Mouse (Mus musculus): ENCODE data around the gene Nrip1. TPM values are rescaled to one million over a fixed set of nuclear protein-coding genes. Genes with fewer than 3 reads are reported as not detected.

The Nrip1 gene
- total and polyA plus RNA-seq, 2 experiments from 2014 or later: 34.8 to 40.9 TPM

DNA sequence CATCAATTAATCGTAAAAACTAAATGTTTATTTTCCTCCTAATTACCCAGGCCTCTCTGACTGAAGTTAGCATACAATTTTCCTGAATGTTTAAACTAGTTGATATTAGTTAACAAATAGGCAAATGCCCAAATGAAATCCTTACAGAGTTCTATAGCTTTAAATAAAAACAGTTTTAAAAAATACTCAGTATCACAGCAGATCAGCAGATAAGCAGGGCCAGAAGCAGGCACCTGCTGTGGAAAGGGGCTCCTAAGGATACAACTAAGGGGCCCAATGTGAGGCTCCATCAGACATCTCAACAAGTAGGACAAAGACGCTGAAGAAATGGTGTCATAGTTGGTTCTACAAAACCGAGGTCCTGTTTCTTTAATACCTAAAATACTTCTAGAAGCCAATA, 58.0 kb downstream of the Nrip1 start:
- Histone ChIP-seq H3K36me3 (ENCODE audit: insufficient read depth) (no peaks in the 10 kb centered on the region), H3K27ac (ENCODE audit: low read depth, low read length) (no peak overlapping the region), H3K4me1 (ENCODE audit: insufficient read depth) (peaks cover 17% of the 10 kb centered on the region; the same call in 1 of the 2 replicates), H3K9me3 (ENCODE audit: low read length) (no peaks in the 10 kb centered on the region), H3K27me3 (ENCODE audit: insufficient read depth, low read length) (no peaks in the 10 kb centered on the region), H3K4me3 (ENCODE audit: low read depth, low read length) (no peak overlapping the region), H3K9ac (no peak overlapping the region), H3K4me2 (ENCODE audit: low read depth) (no peak overlapping the region)
- ATAC-seq (no peak), DNase-seq (no peak)
- 93% methylated on average over 3 of the region's 3 CpGs for WGBS
- TF ChIP-seq CTCF (IDR thresholded peaks at IDR 0.05; ENCODE audit: low read depth): no peak

DNA sequence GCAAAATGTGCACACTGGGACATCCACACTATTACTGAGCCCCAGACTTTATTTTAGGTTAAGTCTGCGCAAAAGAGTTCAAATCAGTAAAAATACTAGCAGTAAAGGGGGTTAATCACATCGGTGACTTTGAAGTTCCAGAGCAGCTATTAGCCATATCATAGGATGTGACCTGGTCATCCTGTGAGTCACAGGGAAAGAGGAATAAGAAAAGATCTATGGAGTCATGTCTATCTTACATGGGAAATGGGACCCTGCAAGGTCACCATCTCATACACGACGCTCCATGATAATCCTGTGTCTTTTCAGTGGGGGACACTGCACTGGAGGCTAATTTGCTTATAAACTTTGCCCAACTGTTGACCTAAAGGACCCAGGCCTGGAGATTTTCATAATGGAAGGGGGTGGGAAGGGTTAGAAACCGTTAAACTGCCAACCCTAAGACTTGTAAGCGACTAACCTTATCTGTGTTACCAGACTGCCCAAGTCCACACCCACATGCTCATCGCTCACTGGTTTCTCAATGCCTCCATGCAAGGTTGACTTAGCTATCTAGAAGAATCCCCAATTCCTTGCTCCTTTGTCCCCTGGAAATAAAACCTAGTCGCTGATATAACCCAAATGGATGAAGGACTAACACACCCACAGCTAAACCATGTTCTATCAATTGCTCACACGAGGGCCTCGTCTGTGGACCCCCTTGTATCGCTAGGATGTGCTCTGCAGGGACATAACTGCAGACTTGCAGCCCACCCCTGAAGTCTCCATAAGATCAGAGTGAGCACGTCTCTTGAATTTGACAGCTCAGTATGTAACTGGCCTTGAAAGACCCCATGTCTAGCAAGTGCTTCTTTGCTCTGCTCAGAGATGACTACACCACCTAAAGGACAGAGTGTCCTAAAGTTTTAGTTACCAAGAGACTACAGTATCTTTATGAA, 59.3 kb downstream of the Nrip1 start:
- Histone ChIP-seq H3K27ac (ENCODE audit: low read depth, low read length) (no peak overlapping the region), H3K9me3 (ENCODE audit: low read length) (no peaks in the 10 kb centered on the region), H3K4me3 (ENCODE audit: low read depth, low read length) (no peak overlapping the region), H3K4me1 (ENCODE audit: insufficient read depth) (peaks cover 9% of the 10 kb centered on the region; the same call in 1 of the 2 replicates), H3K36me3 (ENCODE audit: insufficient read depth) (no peaks in the 10 kb centered on the region), H3K27me3 (ENCODE audit: insufficient read depth, low read length) (no peaks in the 10 kb centered on the region), H3K9ac (no peak overlapping the region), H3K4me2 (ENCODE audit: low read depth) (no peak overlapping the region)
- 92% methylated on average over 12 of the region's 12 CpGs for WGBS
- TF ChIP-seq CTCF (IDR thresholded peaks at IDR 0.05; ENCODE audit: low read depth): no peak
- DNase-seq: no peak
- ATAC-seq: no peak

DNA sequence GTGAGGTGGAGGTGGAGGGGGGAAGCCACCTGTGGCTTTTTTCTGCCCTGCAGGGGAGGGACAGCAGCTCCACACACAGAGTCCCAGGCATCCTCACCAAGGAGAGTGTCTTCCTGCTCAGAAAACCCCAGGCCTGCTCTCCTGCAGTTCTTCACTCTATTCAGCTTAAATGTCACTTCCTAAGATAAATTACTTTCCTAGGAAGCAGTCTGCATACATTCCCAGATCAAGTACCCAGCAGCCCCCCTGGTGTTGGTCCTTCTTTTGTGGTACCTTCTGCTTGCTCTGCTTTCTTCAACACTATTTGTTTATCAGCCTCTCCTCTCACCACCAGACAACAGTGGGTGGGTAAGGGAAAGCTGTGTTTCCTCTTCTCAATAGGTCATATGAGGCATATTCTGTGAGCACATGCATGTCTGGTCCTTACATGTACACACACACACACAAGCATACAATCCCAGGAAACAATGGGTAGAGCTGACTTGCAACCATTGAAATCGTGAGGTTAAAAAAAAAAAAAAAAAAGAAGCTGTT, 60.7 kb downstream of the Nrip1 start:
- H3K9ac ChIP-seq: no peak overlapping the region
- TF ChIP-seq CTCF (IDR thresholded peaks at IDR 0.05; ENCODE audit: low read depth): no peak
- no peak for ATAC-seq
- no peak overlapping the region for H3K4me3 ChIP-seq (ENCODE audit: low read depth, low read length)
- H3K4me1 ChIP-seq (ENCODE audit: insufficient read depth): no peaks in the 10 kb centered on the region
- H3K36me3 ChIP-seq (ENCODE audit: insufficient read depth): no peaks in the 10 kb centered on the region
- no peak overlapping the region for H3K27ac ChIP-seq (ENCODE audit: low read depth, low read length)
- H3K9me3 ChIP-seq (ENCODE audit: low read length): no peaks in the 10 kb centered on the region
- H3K4me2 ChIP-seq (ENCODE audit: low read depth): no peak overlapping the region
- DNase-seq: no peak
- WGBS: 80% methylated on average over 1 of the region's 1 CpGs
- no peaks in the 10 kb centered on the region for H3K27me3 ChIP-seq (ENCODE audit: insufficient read depth, low read length)

GRCm38 (mm10) chr16:76310791-76311190, 62.8 kb downstream of the Nrip1 start:
- 96% methylated on average over 2 of the region's 2 CpGs for WGBS
- DNase-seq (no peak), ATAC-seq (no peak)
- H3K36me3 ChIP-seq (ENCODE audit: insufficient read depth): no peaks in the 10 kb centered on the region
- H3K9ac ChIP-seq: no peak overlapping the region
- no peak overlapping the region for H3K4me2 ChIP-seq (ENCODE audit: low read depth)
- H3K9me3 ChIP-seq (ENCODE audit: low read length): no peaks in the 10 kb centered on the region
- H3K4me3 ChIP-seq (ENCODE audit: low read depth, low read length): no peak overlapping the region
- H3K27ac ChIP-seq (ENCODE audit: low read depth, low read length): no peak overlapping the region
- H3K4me1 ChIP-seq (ENCODE audit: insufficient read depth): no peaks in the 10 kb centered on the region
- TF ChIP-seq CTCF (IDR thresholded peaks at IDR 0.05; ENCODE audit: low read depth): no peak
- no peaks in the 10 kb centered on the region for H3K27me3 ChIP-seq (ENCODE audit: insufficient read depth, low read length)

GRCm38 (mm10) chr16:76310286-76310685, 63.3 kb downstream of the Nrip1 start:
- WGBS: 76% methylated on average over 8 of the region's 8 CpGs
- no peak for DNase-seq
- Histone ChIP-seq H3K9me3 (ENCODE audit: low read length) (no peaks in the 10 kb centered on the region), H3K4me2 (ENCODE audit: low read depth) (no peak overlapping the region), H3K27me3 (ENCODE audit: insufficient read depth, low read length) (no peaks in the 10 kb centered on the region), H3K9ac (no peak overlapping the region), H3K4me3 (ENCODE audit: low read depth, low read length) (no peak overlapping the region), H3K27ac (ENCODE audit: low read depth, low read length) (no peak overlapping the region), H3K4me1 (ENCODE audit: insufficient read depth) (no peaks in the 10 kb centered on the region), H3K36me3 (ENCODE audit: insufficient read depth) (no peaks in the 10 kb centered on the region)
- TF ChIP-seq CTCF (IDR thresholded peaks at IDR 0.05; ENCODE audit: low read depth): no peak
- no peak for ATAC-seq

DNA sequence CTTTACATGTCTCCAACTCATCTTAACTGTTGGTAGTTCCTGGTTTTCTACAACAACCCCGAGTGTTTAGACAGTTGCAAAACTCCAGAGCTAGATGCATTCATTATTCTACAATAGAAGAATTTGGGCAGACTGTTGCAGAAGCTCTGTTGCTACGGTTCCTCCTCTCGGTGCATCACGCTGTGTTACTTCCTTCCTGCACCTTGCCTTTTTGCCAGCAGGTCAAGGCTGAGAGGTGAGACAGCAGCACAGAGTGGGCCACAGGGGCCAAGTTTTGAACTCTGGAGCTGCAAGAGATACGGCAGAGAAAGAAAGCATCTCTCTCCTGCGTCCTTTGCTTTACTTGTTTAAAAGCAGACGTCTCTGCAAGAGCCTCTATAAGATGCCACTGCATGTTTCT, 64.3 kb downstream of the Nrip1 start:
- H3K4me3 ChIP-seq (ENCODE audit: low read depth, low read length): no peak overlapping the region
- no peak overlapping the region for H3K4me2 ChIP-seq (ENCODE audit: low read depth)
- H3K4me1 ChIP-seq (ENCODE audit: insufficient read depth): no peaks in the 10 kb centered on the region
- H3K9ac ChIP-seq: no peak overlapping the region
- no peaks in the 10 kb centered on the region for H3K36me3 ChIP-seq (ENCODE audit: insufficient read depth)
- ATAC-seq (no peak), DNase-seq (no peak)
- no peaks in the 10 kb centered on the region for H3K27me3 ChIP-seq (ENCODE audit: insufficient read depth, low read length)
- no peaks in the 10 kb centered on the region for H3K9me3 ChIP-seq (ENCODE audit: low read length)
- no peak for TF ChIP-seq CTCF (IDR thresholded peaks at IDR 0.05; ENCODE audit: low read depth)
- no peak overlapping the region for H3K27ac ChIP-seq (ENCODE audit: low read depth, low read length)
- WGBS: 83% methylated on average over 7 of the region's 7 CpGs

GRCm38 (mm10) chr16:76307039-76307438, 66.6 kb downstream of the Nrip1 start:
- H3K27ac ChIP-seq (ENCODE audit: low read depth, low read length): no peak overlapping the region
- H3K9ac ChIP-seq: no peak overlapping the region
- no peaks in the 10 kb centered on the region for H3K27me3 ChIP-seq (ENCODE audit: insufficient read depth, low read length)
- DNase-seq (no peak), ATAC-seq (no peak)
- H3K4me2 ChIP-seq (ENCODE audit: low read depth): no peak overlapping the region
- no peaks in the 10 kb centered on the region for H3K36me3 ChIP-seq (ENCODE audit: insufficient read depth)
- H3K4me1 ChIP-seq (ENCODE audit: insufficient read depth): no peaks in the 10 kb centered on the region
- no peaks in the 10 kb centered on the region for H3K9me3 ChIP-seq (ENCODE audit: low read length)
- H3K4me3 ChIP-seq (ENCODE audit: low read depth, low read length): no peak overlapping the region
- 24% methylated on average over 3 of the region's 3 CpGs for WGBS
- TF ChIP-seq CTCF (IDR thresholded peaks at IDR 0.05; ENCODE audit: low read depth): no peak
